Mouse (Mus musculus) ovary, postnatal 14 days (tissue): ENCODE results near the gene Itpr3.

Source experiments
- DNase-seq: peaks from one replicate; pipeline ENCODE4 v3.0.0; 2022; ENCODE audit warnings: low spot score

The Itpr3 gene

DNA sequence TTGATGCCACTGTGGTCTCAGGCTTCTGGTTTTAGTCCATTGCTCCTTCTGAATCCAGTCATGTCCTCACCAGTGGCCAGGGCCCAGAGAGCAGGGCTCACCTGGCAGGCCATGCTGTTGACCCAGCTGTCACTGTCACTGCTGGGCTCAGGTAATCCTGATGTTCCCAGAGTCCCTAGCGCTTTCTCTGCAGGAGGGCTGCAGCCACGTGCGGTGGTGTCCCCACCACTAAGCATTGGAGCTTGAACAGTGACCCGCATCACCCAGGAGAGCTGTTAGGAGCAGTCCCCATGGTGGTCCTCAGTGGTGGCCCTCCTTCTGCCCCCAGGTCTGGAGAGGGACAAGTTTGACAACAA lies 62.4 kb downstream of the Itpr3 start:
- no peak for DNase-seq

GRCm38 (mm10) chr17:27119954-27120353 lies 62.9 kb downstream of the Itpr3 start:
- DNase-seq, result no peak

- peak; percentile 58 for DNase-seq
Observed at GRCm38 (mm10) chr17:27120561-27121024, 63.5 kb downstream of the Itpr3 start.

GRCm38 (mm10) chr17:27121266-27121665 lies 64.2 kb downstream of the Itpr3 start:
- no peak for DNase-seq

GRCm38 (mm10) chr17:27121781-27122180 lies 64.7 kb downstream of the Itpr3 start:
- no peak for DNase-seq

- no peak for DNase-seq
Observed at GRCm38 (mm10) chr17:27122701-27123100, 65.6 kb downstream of the Itpr3 start.

DNA sequence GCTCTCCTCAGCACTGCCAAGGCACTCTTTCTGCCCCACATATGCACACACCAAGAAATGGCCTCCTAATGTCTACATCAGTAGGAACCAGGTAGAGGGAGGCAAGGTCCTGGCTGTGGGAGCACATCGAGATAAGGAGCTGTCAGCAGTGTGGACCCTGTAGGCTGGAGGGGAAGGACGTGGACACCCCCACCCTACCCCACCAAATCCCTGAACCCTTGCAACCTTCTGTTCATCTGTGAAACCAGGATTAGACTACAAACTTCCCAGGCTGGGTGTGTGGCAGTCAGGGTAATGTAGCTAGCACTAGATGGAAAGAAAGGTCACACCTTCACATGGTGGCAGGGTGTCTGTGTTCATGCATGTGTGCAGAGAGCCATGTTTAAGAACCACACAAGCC lies 66.0 kb downstream of the Itpr3 start:
- DNase-seq, result no peak

- DNase-seq, result no peak
Observed at GRCm38 (mm10) chr17:27123813-27124375, 66.8 kb downstream of the Itpr3 start.

- DNase-seq, result peak; percentile 68
Observed at GRCm38 (mm10) chr17:27125185-27125584, 68.1 kb downstream of the Itpr3 start.

DNA sequence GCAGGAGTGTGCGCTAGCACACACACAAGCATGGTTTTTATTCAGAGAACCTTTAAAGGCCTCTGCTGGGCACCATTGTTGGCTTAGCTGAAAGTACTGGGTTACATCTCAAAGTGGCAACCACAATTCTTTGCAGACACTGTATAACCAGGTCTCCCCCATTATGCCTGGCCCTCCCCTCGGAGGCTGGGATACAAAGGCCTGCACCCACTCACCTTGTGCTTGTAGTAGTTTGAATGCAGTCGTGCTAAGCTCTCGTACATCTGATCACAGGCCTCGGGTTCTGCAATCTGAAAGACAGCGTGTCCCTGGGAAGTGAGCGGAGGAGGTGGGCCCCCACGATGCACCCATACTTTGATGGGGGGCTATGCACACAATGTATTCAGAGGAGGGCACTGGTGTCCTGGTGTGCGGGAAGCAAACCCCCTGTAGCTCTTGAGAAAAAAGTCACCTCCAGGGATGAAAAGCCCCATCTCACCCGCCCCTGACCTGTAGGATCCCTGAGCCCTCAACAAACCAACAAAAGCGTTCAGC lies 68.6 kb downstream of the Itpr3 start:
- DNase-seq, result no peak

DNA sequence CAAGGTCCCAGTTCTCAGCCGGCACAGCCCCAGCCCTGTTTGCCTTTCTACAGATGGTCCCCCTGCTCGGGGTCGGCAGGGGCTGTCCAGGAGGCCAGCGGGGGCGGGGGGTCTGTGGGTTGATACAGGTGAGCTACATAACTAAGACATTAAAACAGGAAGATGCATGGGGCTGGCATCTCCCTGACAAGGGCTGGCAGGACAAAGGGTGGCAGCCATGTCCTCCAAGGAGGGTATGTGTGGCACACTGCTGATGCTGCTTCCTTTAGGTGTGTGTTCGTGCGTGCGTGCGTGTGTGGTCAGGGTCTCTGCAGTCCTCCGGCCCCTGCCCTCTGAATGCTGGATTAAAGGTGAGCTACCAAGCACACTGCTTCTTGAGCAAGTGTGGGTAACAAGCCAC lies 69.9 kb downstream of the Itpr3 start:
- no peak for DNase-seq

DNA sequence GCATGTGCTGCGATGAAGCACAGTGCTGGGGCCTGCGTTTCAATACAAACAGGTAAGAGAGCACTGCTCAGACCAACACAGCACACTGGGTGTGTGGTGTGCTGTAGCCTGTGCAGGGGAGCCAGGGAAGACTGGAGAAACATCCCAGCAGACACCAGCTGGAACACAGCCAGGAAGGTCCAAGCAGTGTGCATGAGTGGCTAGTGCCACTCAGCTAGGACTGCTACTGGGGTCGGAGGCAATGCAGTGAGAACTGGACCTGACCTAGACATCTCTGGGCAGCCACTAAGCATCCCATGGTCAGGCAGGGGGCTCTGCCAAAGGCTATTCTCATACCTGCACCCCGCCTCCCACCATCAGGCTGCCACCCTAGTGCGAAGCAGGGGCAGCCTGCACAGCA lies 71.1 kb downstream of the Itpr3 start:
- no peak for DNase-seq

- no peak for DNase-seq
Observed at GRCm38 (mm10) chr17:27129291-27129690, 72.2 kb downstream of the Itpr3 start.

- DNase-seq, result no peak
Observed at GRCm38 (mm10) chr17:27129819-27130218, 72.7 kb downstream of the Itpr3 start.

DNA sequence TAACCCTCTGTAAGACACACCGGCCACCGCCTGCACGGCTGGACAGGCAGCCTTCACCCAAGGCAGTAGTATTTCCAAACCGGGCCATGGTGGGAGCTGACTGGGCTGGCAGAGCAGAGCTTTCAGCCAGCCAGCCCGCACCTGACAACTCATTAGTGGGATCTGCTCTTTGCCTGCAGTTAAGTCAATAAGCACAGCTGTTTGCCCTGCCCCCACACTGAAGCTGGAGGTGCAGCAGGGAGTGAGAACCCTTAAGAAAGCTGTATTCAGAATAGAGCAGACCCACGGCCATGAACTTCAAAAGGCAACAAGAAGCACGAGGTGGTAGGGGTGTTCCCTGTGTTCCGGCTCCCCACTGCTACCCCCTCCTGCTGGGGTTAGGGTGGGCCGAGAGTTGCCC lies 73.1 kb downstream of the Itpr3 start:
- DNase-seq, result no peak

DNA sequence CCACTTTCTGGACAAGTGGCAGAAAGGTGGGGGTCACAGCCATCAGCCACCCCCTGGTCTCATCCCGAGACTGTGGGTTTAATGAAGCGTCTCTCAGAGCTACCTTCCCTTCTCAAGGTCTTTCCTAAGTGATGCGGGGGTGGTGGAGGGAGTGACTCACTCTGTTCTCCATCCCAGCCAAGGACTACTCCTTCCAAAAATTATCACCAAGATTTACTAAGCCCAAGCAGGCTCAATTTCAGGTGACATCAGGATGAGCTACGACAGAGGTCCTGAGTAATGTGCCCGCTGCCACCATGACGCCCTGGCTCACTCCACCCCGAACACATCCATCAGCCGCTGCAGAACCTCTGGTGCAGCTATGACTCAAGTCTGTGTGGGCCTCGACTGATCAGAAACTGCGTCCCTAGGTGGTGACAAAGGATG lies 74.1 kb downstream of the Itpr3 start:
- no peak for DNase-seq

GRCm38 (mm10) chr17:27132238-27132637 lies 75.1 kb downstream of the Itpr3 start:
- no peak for DNase-seq

DNA sequence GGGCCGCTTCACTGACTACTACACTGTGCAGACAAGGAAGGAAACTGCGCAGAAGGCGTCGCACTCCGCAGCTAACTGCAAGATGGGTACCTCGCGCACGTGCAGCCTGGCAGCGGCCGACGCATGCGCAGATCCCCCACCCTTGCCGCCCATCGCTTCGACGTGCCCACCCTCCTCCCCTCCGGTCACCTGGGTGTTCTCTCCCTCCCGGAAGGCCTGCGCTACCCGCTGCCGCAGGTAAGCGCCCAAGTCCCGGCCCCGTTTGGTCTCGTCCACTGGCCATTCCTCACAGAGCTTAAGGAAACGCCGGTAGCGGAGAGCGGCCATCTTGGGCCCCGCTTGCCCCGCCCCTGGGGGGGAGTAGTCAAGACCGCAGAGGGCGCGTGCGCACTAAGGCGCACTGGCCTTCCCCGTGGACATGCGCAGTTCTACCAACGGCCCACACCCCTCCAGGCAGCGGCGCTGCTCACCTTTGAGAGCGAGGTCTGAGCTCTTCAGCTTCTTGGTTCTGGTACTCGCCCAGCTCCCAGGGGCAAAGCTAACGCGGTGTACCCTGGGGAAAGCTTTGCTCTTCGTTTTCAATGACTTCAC lies 76.5 kb downstream of the Itpr3 start, which contains the start of gene Uqcc2:
TSS of gene Uqcc2 (minus strand) at position 366 of the 591 bp plus-strand sequence.
- peak; percentile 96 for DNase-seq

DNA sequence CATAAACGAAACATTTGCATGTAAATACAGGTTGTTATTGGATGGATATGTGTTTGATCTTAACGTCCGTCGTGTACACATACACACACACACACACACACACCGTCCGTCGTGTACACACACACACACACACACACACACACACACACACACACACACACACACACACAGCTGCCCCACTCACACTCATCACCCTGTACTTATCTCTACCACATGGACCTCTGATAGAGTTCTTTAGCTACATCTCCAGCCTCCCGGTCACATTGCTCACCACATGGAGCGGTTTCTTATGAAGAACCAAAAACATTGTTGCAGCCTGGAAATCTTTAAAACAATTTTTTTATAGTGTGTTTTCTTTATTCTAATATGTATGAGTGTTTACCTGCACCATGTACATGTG lies 77.1 kb downstream of the Itpr3 start:
- DNase-seq, result no peak

- DNase-seq, result no peak
Observed at GRCm38 (mm10) chr17:27134715-27135114, 77.6 kb downstream of the Itpr3 start.

GRCm38 (mm10) chr17:27138396-27138795 lies 81.3 kb downstream of the Itpr3 start:
- no peak for DNase-seq

GRCm38 (mm10) chr17:27139304-27139703 lies 82.2 kb downstream of the Itpr3 start:
- no peak for DNase-seq

DNA sequence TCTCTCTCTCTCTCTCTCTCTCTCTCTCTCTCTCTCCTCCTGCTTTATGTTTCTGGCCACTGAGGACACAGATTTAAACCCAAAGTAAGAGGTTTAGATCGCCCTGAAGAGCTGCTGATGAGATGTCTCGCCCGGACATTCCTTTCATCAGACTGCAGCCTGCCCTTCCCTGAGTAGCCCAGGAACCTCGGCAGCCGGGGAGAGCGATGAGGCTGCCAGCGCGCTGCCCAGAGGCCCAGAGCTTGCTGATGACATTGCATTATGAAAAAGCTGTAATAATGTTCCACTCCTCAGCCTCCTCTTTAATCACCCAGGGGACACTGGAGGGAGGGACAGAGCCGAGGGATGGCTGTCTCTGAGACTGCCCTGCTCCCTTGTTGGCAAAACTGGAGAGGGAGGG lies 83.2 kb downstream of the Itpr3 start:
- DNase-seq, result no peak

DNA sequence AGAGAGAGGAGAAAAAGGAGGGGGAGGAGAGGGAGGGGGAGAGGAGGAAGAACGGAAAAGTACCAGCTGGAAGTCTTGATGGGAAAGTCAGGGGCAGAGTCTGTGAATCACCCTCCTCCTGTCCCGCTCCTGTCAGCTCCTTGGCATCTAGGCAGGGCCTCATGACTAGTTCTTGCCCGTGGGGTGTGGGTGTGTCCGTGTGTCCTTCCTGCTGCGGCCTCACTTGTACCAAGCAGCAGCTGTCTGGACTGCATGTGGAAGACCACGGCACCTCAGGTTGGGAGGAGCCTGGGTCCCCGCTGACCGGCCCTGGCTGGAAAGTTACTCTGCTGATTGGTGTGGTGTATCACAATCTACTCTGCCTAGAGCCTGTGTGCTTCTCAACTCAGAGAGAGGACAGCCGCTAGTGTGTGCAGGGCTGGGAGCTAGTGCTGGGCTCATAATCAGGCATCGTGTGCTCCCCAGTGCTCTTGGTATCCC lies 84.9 kb downstream of the Itpr3 start:
- DNase-seq, result no peak
